Mouse (Mus musculus) stomach, embryonic 14.5 days (tissue): ENCODE measurements around the gene Kifc3. TPM values are rescaled to one million over a fixed set of nuclear protein-coding genes. Genes with fewer than 3 reads are reported as not detected.

Experiments
- ATAC-seq: fragments of 200-750 bp; cut with Nextera tagmentation; 2 replicates; pipeline ENCODE4 v1.8.0; 2017; ENCODE audit warnings: low read depth, moderate TSS enrichment; ENCODE audit not compliant: insufficient number of reproducible peaks, insufficient read depth, low FRiP score
- H3K27ac ChIP-seq: fragments of 300-500 bp; sonication (generic); 2 replicates; pipeline ENCODE4 v1.5.1; 2014; ENCODE audit warnings: mild to moderate bottlenecking, low read length, moderate library complexity, mixed read lengths
- H3K27me3 ChIP-seq: fragments of 300-500 bp; sonication (generic); 2 replicates; pipeline ENCODE4 v1.6.1; 2014; ENCODE audit warnings: low read length, control low read depth, mixed read lengths; ENCODE audit not compliant: control insufficient read depth, insufficient read depth
- H3K36me3 ChIP-seq: fragments of 300-500 bp; sonication (generic); 2 replicates; pipeline ENCODE4 v1.6.1; 2014; ENCODE audit warnings: mild to moderate bottlenecking, control low read depth, low read length, moderate library complexity, mixed read lengths; ENCODE audit not compliant: control insufficient read depth, insufficient read depth
- H3K4me1 ChIP-seq: fragments of 300-500 bp; sonication (generic); 2 replicates; pipeline ENCODE4 v1.6.1; 2014; ENCODE audit warnings: low read length, control low read depth, mixed read lengths; ENCODE audit not compliant: control insufficient read depth, insufficient read depth
- H3K4me2 ChIP-seq: fragments of 300-500 bp; sonication (generic); replicated peaks from 2 replicates; pipeline ENCODE4 v1.6.1; 2014; ENCODE audit warnings: low read depth, low read length, control low read depth
- H3K4me3 ChIP-seq: fragments of 300-500 bp; sonication (generic); 2 replicates; pipeline ENCODE4 v1.5.1; 2014; ENCODE audit warnings: low read depth, low read length, control low read depth
- H3K9ac ChIP-seq: fragments of 300-500 bp; sonication (generic); replicated peaks from 2 replicates; pipeline ENCODE4 v1.6.1; 2014; ENCODE audit warnings: low read depth, mild to moderate bottlenecking, control low read depth, low read length, moderate library complexity, mixed read lengths
- H3K9me3 ChIP-seq: fragments of 300-500 bp; sonication (generic); 2 replicates; pipeline ENCODE4 v1.6.1; 2016; ENCODE audit warnings: low read depth, low read length, control low read depth; ENCODE audit not compliant: control insufficient read depth
- WGBS: fragments of 180-500 bp; shearing (Covaris S2); extraction: QIAGEN DNeasy Blood & Tissue Kit; methylation state at CpG from one replicate; pipeline ENCODE4 v1.1.7; 2014; 5-methylcytosine and 5-hydroxymethylcytosine counted together
- polyA plus RNA-seq: library from polyadenylated mRNA; unstranded; fragments of >200 nt; fragmentation: Nextera tagmentation; extraction: Ambion mirVana; gene quantifications from 2 replicates; pipeline ENCODE4 v1.2.1, GENCODE M21; 2014

Kifc3 gene
- polyA plus RNA-seq, 1 experiment from 2014 or later: 9.3 TPM

GRCm38 (mm10) chr8:95084261-95084660 lies 118.4 kb downstream of the Kifc3 start:
- Histone ChIP-seq H3K4me1 (peaks cover 6% of the 10 kb centered on the region; the same call in 1 of the 2 replicates), H3K4me3 (no peak overlapping the region), H3K36me3 (peaks cover 14% of the 10 kb centered on the region), H3K27me3 (no peaks in the 10 kb centered on the region), H3K27ac (no peak overlapping the region), H3K9me3 (no peaks in the 10 kb centered on the region), H3K4me2 (no peak overlapping the region), H3K9ac (no peak overlapping the region)
- 89% methylated on average over 4 of the region's 4 CpGs for WGBS
- ATAC-seq: no peak

GRCm38 (mm10) chr8:95081650-95082049 lies 121.0 kb downstream of the Kifc3 start:
- Histone ChIP-seq H3K27me3 (no peaks in the 10 kb centered on the region), H3K36me3 (no peaks in the 10 kb centered on the region; the same call in 1 of the 2 replicates), H3K9me3 (no peaks in the 10 kb centered on the region), H3K9ac (peak overlapping the region; percentile 68), H3K27ac (peak overlapping the region; percentile 66; the same call in 1 of the 2 replicates), H3K4me1 (peaks cover 6% of the 10 kb centered on the region; the same call in 1 of the 2 replicates), H3K4me3 (peak overlapping the region; percentile 91), H3K4me2 (peak overlapping the region; percentile 84)
- ATAC-seq: no peak
- 9% methylated on average over 11 of the region's 11 CpGs for WGBS

GRCm38 (mm10) chr8:95080381-95081341 lies 122.0 kb downstream of the Kifc3 start, which contains the start of gene Katnb1:
Katnb1 (plus strand) TSS chr8:95081186.
- Histone ChIP-seq H3K27me3 (no peaks in the 10 kb centered on the region), H3K4me3 (peak within 1 kb of the TSS; percentile 91), H3K4me2 (peak within 1 kb of the TSS; percentile 84), H3K9me3 (no peaks in the 10 kb centered on the region), H3K27ac (peak within 1 kb of the TSS; percentile 66; the same call in 1 of the 2 replicates), H3K36me3 (no peaks in the 10 kb centered on the region; the same call in 1 of the 2 replicates), H3K4me1 (peaks cover 6% of the 10 kb centered on the region; the same call in 1 of the 2 replicates), H3K9ac (peak within 1 kb of the TSS; percentile 68)
- under 1% methylated on average over 47 of the region's 47 CpGs for WGBS
- peak; percentile 97 for ATAC-seq

- WGBS: 84% methylated on average over 4 of the region's 4 CpGs
- no peak overlapping the region for H3K9ac ChIP-seq
- no peak overlapping the region for H3K4me2 ChIP-seq
- H3K9me3 ChIP-seq: no peaks in the 10 kb centered on the region
- no peaks in the 10 kb centered on the region for H3K27me3 ChIP-seq
- no peak for ATAC-seq
- no peak overlapping the region for H3K4me3 ChIP-seq
- H3K4me1 ChIP-seq: peaks cover 6% of the 10 kb centered on the region; the same call in 1 of the 2 replicates
- no peak overlapping the region for H3K27ac ChIP-seq
- no peaks in the 10 kb centered on the region for H3K36me3 ChIP-seq
Measured at GRCm38 (mm10) chr8:95079305-95079704, 123.3 kb downstream of the Kifc3 start.

GRCm38 (mm10) chr8:95078055-95078454 lies 124.6 kb downstream of the Kifc3 start:
- H3K36me3 ChIP-seq: no peaks in the 10 kb centered on the region
- no peaks in the 10 kb centered on the region for H3K27me3 ChIP-seq
- H3K27ac ChIP-seq: no peak overlapping the region
- peaks cover 6% of the 10 kb centered on the region; the same call in 1 of the 2 replicates for H3K4me1 ChIP-seq
- no peak overlapping the region for H3K9ac ChIP-seq
- H3K9me3 ChIP-seq: no peaks in the 10 kb centered on the region
- ATAC-seq: no peak
- no peak overlapping the region for H3K4me2 ChIP-seq
- H3K4me3 ChIP-seq: no peak overlapping the region
- 84% methylated on average over 3 of the region's 3 CpGs for WGBS

GRCm38 (mm10) chr8:95076151-95076550 lies 126.5 kb downstream of the Kifc3 start:
- H3K9ac ChIP-seq: no peak overlapping the region
- 76% methylated on average over 17 of the region's 17 CpGs for WGBS

GRCm38 (mm10) chr8:95075504-95075903 lies 127.1 kb downstream of the Kifc3 start:
- no peak overlapping the region for H3K27ac ChIP-seq
- no peaks in the 10 kb centered on the region for H3K36me3 ChIP-seq
- H3K4me3 ChIP-seq: no peak overlapping the region
- H3K9me3 ChIP-seq: no peaks in the 10 kb centered on the region
- no peaks in the 10 kb centered on the region for H3K4me1 ChIP-seq
- no peak overlapping the region for H3K9ac ChIP-seq
- 68% methylated on average over 3 of the region's 3 CpGs for WGBS
- H3K4me2 ChIP-seq: no peak overlapping the region
- no peaks in the 10 kb centered on the region for H3K27me3 ChIP-seq
- ATAC-seq: no peak

More at GRCm38 (mm10) chr8:95076151-95076550, 126.5 kb downstream of the Kifc3 start:
- no peaks in the 10 kb centered on the region for H3K9me3 ChIP-seq
- no peak overlapping the region for H3K4me2 ChIP-seq
- ATAC-seq: no peak
- no peaks in the 10 kb centered on the region for H3K4me1 ChIP-seq
- no peak overlapping the region for H3K27ac ChIP-seq
- no peaks in the 10 kb centered on the region for H3K27me3 ChIP-seq
- no peak overlapping the region for H3K4me3 ChIP-seq
- H3K36me3 ChIP-seq: no peaks in the 10 kb centered on the region

GRCm38 (mm10) chr8:95067582-95067981 lies 135.0 kb downstream of the Kifc3 start:
- no peaks in the 10 kb centered on the region for H3K36me3 ChIP-seq
- no peaks in the 10 kb centered on the region for H3K27me3 ChIP-seq
- H3K4me2 ChIP-seq: no peak overlapping the region
- no peaks in the 10 kb centered on the region for H3K9me3 ChIP-seq
- 49% methylated on average over 3 of the region's 3 CpGs for WGBS
- H3K27ac ChIP-seq: no peak overlapping the region
- H3K4me1 ChIP-seq: no peaks in the 10 kb centered on the region
- no peak for ATAC-seq
- H3K4me3 ChIP-seq: no peak overlapping the region
- no peak overlapping the region for H3K9ac ChIP-seq
